In the genomic region with DNA sequence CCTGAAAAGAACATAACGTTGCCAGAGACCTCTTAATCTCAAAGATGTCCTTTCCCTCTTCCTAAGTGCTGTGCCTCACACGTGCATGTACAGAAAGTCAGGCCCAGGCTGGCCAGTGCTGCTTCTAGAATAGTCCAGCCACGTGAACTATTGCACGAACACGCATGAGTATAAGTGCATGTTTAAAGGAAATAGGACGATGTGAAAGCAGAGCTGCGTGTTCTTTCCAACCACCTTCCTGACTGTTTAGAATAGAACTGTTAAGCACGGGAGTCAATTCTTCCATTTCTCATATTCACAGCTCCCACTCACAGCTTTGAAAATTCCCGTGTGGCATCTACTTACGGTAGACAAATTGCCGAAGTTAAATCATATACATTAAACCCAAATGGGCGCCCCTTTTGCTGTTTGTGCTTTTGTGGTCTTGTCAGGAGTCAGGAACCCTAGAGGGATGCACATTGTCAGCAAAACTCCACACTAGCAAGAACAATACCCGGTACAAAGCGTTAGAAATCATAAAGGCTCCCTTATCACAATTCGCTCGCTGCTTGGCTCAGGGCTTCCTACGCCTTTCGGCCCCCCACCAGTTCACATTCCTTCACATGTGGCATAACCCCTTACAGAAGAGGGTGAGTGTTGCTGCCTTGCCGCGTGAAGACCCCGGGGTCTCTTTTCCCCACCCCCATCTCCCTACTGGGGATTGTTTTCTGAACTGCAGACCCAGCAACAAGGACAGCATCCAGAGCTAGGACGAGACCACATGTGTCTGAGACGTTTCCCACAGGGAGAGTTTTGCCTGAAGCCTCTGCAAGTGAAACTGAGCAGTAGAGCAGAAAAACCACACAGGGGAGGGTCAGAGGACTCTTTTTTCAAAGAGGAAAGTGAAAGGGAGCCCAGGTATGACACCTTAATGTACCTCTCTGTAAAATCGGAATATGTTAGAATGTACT, we compare ENCODE assay signal across 13 mouse cellular contexts. TPM values are rescaled to one million over a fixed set of nuclear protein-coding genes. Genes with fewer than 3 reads are reported as not detected.
DNase-seq lines count a peak whose midpoint lies in the region; ATAC-seq lines count a peak whose summit lies in the region.
"Had no signal": no experiment of that assay in that cellular context is flagged by ENCODE, and none has a peak within 500 bp of the region (broad histone marks: within the 10 kb centered on the region; RNA-seq: fewer than 3 reads in every experiment).

No protein-coding gene starts in this region.

- no peak overlapping the region for H3K4me2 ChIP-seq in forebrain, embryonic 15.5 days (replicated peaks)
- no peak overlapping the region for H3K4me2 ChIP-seq in forebrain, embryonic 14.5 days (ENCODE audit: low read length)
- no peak overlapping the region; the same call in 1 of the 2 replicates for H3K4me2 ChIP-seq in limb, embryonic 13.5 days (replicated peaks)
- peak overlapping the region; percentile 36 for H3K4me2 ChIP-seq in embryonic facial prominence, embryonic 14.5 days (ENCODE audit: low read depth, low read length)
- H3K4me2 ChIP-seq: embryonic facial prominence, embryonic 15.5 days had no signal

- intact Hi-C loops in left cerebral cortex, postnatal 25 days (cut with DNase I): no loop called here

- H3K4me1 ChIP-seq in forebrain, embryonic 15.5 days: peaks cover 3% of the 10 kb centered on the region; the same call in 1 of the 2 replicates
- H3K4me1 ChIP-seq in forebrain, embryonic 14.5 days (ENCODE audit: control insufficient read depth, insufficient read depth, low read length): no peaks in the 10 kb centered on the region
- H3K4me1 ChIP-seq in limb, embryonic 13.5 days: 0 out of 2 replicates have a peak, but pooled peaks cover 6% of the 10 kb centered on the region
- no peaks in the 10 kb centered on the region for H3K4me1 ChIP-seq in limb, embryonic 10.5 days
- H3K4me1 ChIP-seq in embryonic facial prominence, embryonic 14.5 days (ENCODE audit: control insufficient read depth, insufficient read depth, low read length): peaks cover 4% of the 10 kb centered on the region; the same call in 1 of the 2 replicates

- H3K9ac ChIP-seq in forebrain, embryonic 15.5 days (replicated peaks): no peak overlapping the region
- H3K9ac ChIP-seq in forebrain, embryonic 14.5 days (ENCODE audit: low read length): no peak overlapping the region
- H3K9ac ChIP-seq in limb, embryonic 13.5 days: peak overlapping the region; percentile 25; the same call in 1 of the 2 replicates
- H3K9ac ChIP-seq in embryonic facial prominence, embryonic 14.5 days (ENCODE audit: low read depth, low read length): 0 out of 2 replicates have a peak overlapping the region, but pooled peaks have one; percentile 6
- H3K9ac ChIP-seq: embryonic facial prominence, embryonic 15.5 days had no signal

- no peak for DNase-seq in forebrain, embryonic 14.5 days (ENCODE audit: low spot score)
- DNase-seq in limb, embryonic 10.5 days (ENCODE audit: low spot score): no peak
- DNase-seq in embryonic facial prominence, embryonic 14.5 days (ENCODE audit: low spot score): no peak
- peak; percentile 18 to 56 for DNase-seq in left cerebral cortex, postnatal 25 days (ENCODE audit: low spot score in 2 of 2)
- no peak for DNase-seq in layer of hippocampus, postnatal 10 days (ENCODE audit: low spot score in 2 of 2)
- no peak for DNase-seq in adrenal gland, postnatal 10 days
- DNase-seq: layer of hippocampus, adult 9-11 months had no signal

- H3K27me3 ChIP-seq in forebrain, embryonic 15.5 days: no peaks in the 10 kb centered on the region
- H3K27me3 ChIP-seq in forebrain, embryonic 14.5 days (replicated peaks; ENCODE audit: control insufficient read depth, insufficient read depth, low read length): no peaks in the 10 kb centered on the region
- no peaks in the 10 kb centered on the region for H3K27me3 ChIP-seq in limb, embryonic 13.5 days
- no peaks in the 10 kb centered on the region for H3K27me3 ChIP-seq in limb, embryonic 10.5 days (ENCODE audit: low read depth, poor library complexity, severe bottlenecking)
- no peaks in the 10 kb centered on the region for H3K27me3 ChIP-seq in embryonic facial prominence, embryonic 14.5 days (replicated peaks; ENCODE audit: control insufficient read depth, insufficient read depth, low read length)
- H3K27me3 ChIP-seq: embryonic facial prominence, embryonic 15.5 days had no signal

- no peaks in the 10 kb centered on the region for H3K36me3 ChIP-seq in forebrain, embryonic 15.5 days
- no peaks in the 10 kb centered on the region for H3K36me3 ChIP-seq in forebrain, embryonic 14.5 days (ENCODE audit: control insufficient read depth, insufficient read depth, low read length)
- no peaks in the 10 kb centered on the region for H3K36me3 ChIP-seq in limb, embryonic 13.5 days
- no peaks in the 10 kb centered on the region for H3K36me3 ChIP-seq in limb, embryonic 10.5 days
- H3K36me3 ChIP-seq in embryonic facial prominence, embryonic 14.5 days (ENCODE audit: control insufficient read depth, insufficient read depth, low read length): no peaks in the 10 kb centered on the region
- H3K36me3 ChIP-seq: embryonic facial prominence, embryonic 15.5 days had no signal

- no peak overlapping the region for H3K4me3 ChIP-seq in forebrain, embryonic 15.5 days
- no peak overlapping the region for H3K4me3 ChIP-seq in forebrain, embryonic 14.5 days (ENCODE audit: low read depth, low read length)
- no peak overlapping the region for H3K4me3 ChIP-seq in limb, embryonic 13.5 days
- no peak overlapping the region for H3K4me3 ChIP-seq in limb, embryonic 10.5 days
- no peak overlapping the region for H3K4me3 ChIP-seq in embryonic facial prominence, embryonic 14.5 days (ENCODE audit: low read depth, low read length)
- H3K4me3 ChIP-seq: embryonic facial prominence, embryonic 15.5 days had no signal

- H3K9me3 ChIP-seq in forebrain, embryonic 15.5 days: no peaks in the 10 kb centered on the region
- no peaks in the 10 kb centered on the region for H3K9me3 ChIP-seq in forebrain, embryonic 14.5 days (replicated peaks; ENCODE audit: control insufficient read depth, low read length)
- no peaks in the 10 kb centered on the region for H3K9me3 ChIP-seq in limb, embryonic 13.5 days
- no peaks in the 10 kb centered on the region for H3K9me3 ChIP-seq in limb, embryonic 10.5 days (replicated peaks)
- H3K9me3 ChIP-seq in embryonic facial prominence, embryonic 14.5 days (ENCODE audit: control insufficient read depth, low read length): no peaks in the 10 kb centered on the region
- H3K9me3 ChIP-seq: embryonic facial prominence, embryonic 15.5 days had no signal

- 60% methylated on average over 24 of the region's 24 CpGs for WGBS in forebrain, embryonic 15.5 days
- WGBS in forebrain, embryonic 14.5 days: 64% methylated on average over 24 of the region's 24 CpGs
- WGBS in limb, embryonic 13.5 days: 66% methylated on average over 24 of the region's 24 CpGs
- WGBS in limb, embryonic 10.5 days: 74% methylated on average over 24 of the region's 24 CpGs
- 53% methylated on average over 24 of the region's 24 CpGs for WGBS in embryonic facial prominence, embryonic 14.5 days

- H3K27ac ChIP-seq in forebrain, embryonic 15.5 days (replicated peaks): no peak overlapping the region
- no peak overlapping the region for H3K27ac ChIP-seq in forebrain, embryonic 14.5 days (ENCODE audit: low read depth, low read length)
- H3K27ac ChIP-seq in limb, embryonic 13.5 days: no peak overlapping the region
- no peak overlapping the region for H3K27ac ChIP-seq in limb, embryonic 10.5 days
- H3K27ac ChIP-seq in embryonic facial prominence, embryonic 14.5 days (replicated peaks; ENCODE audit: low read depth, low read length): no peak overlapping the region
- H3K27ac ChIP-seq: embryonic facial prominence, embryonic 15.5 days; macrophage had no signal

- ATAC-seq in forebrain, embryonic 15.5 days (replicated peaks): 0 out of 2 replicates have a peak, but pooled peaks have one; percentile 16
- no peak for ATAC-seq in forebrain, embryonic 14.5 days
- ATAC-seq in limb, embryonic 13.5 days (ENCODE audit: low FRiP score, low read depth): no peak
- no peak for ATAC-seq in embryonic facial prominence, embryonic 14.5 days (ENCODE audit: low read depth)

RNA-seq across cellular contexts. Expression of gene Cttnbp2, which starts 33.1 kb away (rescaled TPM):
- polyA plus RNA-seq in forebrain, embryonic 15.5 days (2015; fragmentation: Nextera tagmentation; extraction: Ambion mirVana): 122 TPM in 2 replicates
- polyA plus RNA-seq in forebrain, embryonic 14.5 days (2014; fragmentation: Nextera tagmentation; extraction: Ambion mirVana): 55.7 and 74.7 TPM in 2 replicates
- polyA plus RNA-seq in limb, embryonic 13.5 days (2015; fragmentation: Nextera tagmentation; extraction: Ambion mirVana): 31.6 and 34.0 TPM in 2 replicates
- 16.0 and 20.2 TPM in 2 replicates for polyA plus RNA-seq in limb, embryonic 10.5 days (2016; fragmentation: Nextera tagmentation; extraction: Ambion mirVana)
- 14.4 and 19.4 TPM in 2 replicates for polyA plus RNA-seq in embryonic facial prominence, embryonic 14.5 days (2014; fragmentation: Nextera tagmentation; extraction: Ambion mirVana)
- 100 to 1,000 TPM; 124 to 157 TPM for total RNA-seq in left cerebral cortex, postnatal 25 days (2021)
- 100 to 1,000 TPM; 177 to 187 TPM for total RNA-seq in layer of hippocampus, postnatal 10 days (2021)
- total RNA-seq in adrenal gland, postnatal 10 days (2021): 10 to 100 TPM; 40.4 to 54.0 TPM
- total RNA-seq: hematopoietic stem cell, adult 5-6 weeks had no signal
- polyA plus RNA-seq: C2C12, macrophage had no signal

Comparison
In these comparisons a context has a peak if more than half of its experiments do, and no peak if none do; other contexts are left out.
1. H3K9ac ChIP-seq: peak in limb, embryonic 13.5 days (single experiment) and embryonic facial prominence, embryonic 14.5 days (single experiment); none in forebrain, embryonic 15.5 days (single experiment) and forebrain, embryonic 14.5 days (single experiment).
2. DNase-seq: peak in left cerebral cortex, postnatal 25 days (2 of 2); none in forebrain, embryonic 14.5 days (single experiment), limb, embryonic 10.5 days (single experiment), embryonic facial prominence, embryonic 14.5 days (single experiment), layer of hippocampus, postnatal 10 days (0 of 2) and adrenal gland, postnatal 10 days (single experiment).